Mouse (Mus musculus): ENCODE measurements around the gene Rbbp8nl. TPM values are rescaled to one million over a fixed set of nuclear protein-coding genes. Genes with fewer than 3 reads are reported as not detected.
"Not testable (repeated sequence)": the region's sequence is repeated elsewhere in the genome, so short reads cannot be mapped to it uniquely, and the experiment has no call there.

The Rbbp8nl gene
- total RNA-seq, 1 experiment from 2014 or later = not detected

- no peak for DNase-seq
These were observed 713 bp downstream of the Rbbp8nl start for GRCm38 (mm10) chr2:180288966-180289365.

DNA sequence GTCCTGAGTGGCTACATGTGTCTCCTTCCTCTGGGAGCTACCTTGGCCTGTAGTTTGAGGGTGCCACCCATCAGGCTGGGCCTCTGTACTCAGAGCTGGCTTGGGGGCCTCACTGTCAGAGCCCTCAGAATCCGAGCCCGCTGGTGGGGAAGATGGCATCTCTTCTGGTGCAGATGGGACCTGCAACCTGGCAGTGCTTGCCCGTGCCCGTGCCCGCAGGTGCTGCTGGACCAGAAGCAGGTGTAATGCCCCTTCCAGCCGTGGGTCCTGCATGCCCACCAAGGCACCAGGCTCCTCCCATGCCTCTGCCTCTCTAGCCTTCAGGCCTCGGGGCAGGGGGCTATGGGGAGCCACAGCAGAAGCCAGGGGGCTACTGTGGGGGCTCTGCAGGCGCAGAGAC, 10.4 kb downstream of the Rbbp8nl start:
- no peak for DNase-seq

DNA sequence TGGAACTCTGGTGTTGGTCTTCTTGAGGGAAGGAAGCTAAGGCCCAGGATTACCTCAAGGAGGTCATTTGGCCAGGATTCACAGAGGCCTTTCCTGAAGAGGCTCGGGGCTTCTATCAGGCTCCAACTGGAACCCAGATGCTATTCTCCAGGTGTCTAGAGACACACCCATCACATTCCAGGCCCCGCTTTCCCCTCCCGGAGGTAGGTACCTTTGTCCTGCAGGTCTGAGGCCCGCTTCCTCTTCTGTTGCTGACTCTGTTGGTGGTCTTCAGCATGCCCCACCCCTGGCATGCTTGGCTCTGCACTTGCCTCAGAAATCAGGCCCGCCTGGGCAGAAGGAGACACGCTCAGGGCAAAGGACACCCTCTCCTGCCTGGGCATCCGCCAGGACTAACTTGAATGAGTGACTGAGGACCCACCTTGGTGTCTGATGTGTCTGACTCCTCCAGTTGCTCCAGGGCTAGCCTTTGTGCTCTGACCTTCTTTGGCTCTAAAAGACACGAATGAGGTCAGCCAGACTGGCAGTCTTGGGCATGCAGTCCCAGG, 11.8 kb downstream of the Rbbp8nl start:
- DNase-seq = no peak

DNA sequence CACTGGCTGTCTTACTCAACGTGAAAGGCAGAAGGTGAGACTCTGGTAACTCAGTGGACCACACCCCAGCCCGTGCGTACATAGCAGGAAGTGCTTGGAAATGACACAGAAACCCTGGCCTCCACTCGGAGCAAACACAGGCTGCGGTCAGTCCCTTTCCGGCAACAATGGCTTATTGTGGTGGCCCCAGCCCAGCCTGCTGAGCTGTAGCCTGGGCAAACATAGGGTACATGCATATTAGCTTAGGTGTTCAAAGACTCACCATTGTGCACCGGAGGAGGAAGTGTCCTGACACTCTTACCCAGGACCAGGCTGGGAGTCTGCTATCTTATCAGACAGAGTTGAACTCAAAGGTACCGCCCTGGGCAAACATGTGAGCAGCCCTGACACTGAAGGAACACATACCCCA, 12.8 kb downstream of the Rbbp8nl start:
- DNase-seq = peak; percentile 28

- DNase-seq = no peak
These were observed 13.3 kb downstream of the Rbbp8nl start for GRCm38 (mm10) chr2:180276385-180276784.

- peak; percentile 88 for DNase-seq
These were observed 13.8 kb downstream of the Rbbp8nl start for GRCm38 (mm10) chr2:180275836-180276235.

DNA sequence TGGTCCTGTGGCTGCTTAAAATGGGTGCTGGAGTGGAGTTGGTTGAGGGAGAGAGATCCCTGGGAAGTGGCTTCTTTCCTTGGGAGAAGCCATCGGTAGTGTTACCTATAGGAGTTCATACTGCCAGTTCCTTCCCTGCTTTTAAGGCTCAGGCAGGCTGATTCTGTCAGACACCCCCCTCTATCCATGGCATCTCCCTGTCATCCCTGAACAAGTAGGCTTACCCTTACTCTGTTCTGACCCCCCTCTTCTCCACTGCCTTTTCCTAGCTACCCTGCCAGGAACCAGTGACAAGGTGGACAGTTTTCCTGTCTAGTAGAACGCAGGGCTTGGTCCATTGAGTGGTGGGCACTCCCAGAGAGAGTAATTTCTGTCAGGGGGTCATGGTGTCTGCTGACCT, 15.2 kb downstream of the Rbbp8nl start:
- no peak for DNase-seq

DNA sequence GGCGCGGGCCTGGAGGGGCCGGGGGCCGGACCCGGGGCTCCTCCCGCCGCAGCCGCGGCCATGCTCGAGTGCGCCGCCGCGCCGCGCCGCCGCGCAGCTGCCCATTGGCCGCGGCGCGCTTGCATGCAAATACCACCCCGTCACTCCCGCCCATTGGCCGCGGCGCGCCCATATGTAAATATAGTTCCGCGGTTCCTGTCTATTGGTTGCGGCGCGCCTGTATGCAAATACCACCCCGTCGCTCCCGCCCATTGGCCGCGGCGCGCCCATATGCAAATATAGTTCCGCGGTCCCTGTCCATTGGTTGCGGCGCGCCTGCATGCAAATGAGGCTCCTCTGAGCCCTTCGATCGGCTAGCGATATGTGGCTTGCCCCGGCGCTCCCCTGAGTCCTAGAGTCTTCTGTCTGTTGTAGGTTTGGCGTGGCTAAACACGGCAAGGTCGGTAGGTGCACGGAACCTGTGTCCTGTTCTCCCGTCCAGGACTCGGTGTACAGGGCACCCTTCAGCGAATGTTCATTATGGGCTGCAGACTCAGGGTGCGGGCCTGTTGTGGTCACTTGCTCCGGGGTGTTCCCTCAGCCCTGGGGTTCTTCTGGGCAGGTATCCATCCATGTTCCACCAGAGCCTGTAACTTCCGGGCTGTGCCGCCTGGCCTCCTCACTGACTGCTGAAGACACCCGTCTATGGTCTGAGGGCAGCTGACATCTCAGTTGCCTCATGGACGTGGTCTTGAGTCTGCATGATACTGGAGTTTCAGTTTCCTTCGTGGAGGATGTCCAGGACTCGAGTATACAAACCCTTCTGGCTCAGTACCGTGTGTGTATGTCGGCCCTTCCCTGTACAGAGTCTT, 16.1 kb downstream of the Rbbp8nl start, which contains the start of gene Cables2:
Gene Cables2, minus strand, starts transcription at position 103 of the 851 bp plus-strand sequence.
- DNase-seq = peak; percentile 96

- DNase-seq = no peak
These were observed 16.8 kb downstream of the Rbbp8nl start for GRCm38 (mm10) chr2:180272884-180273321.

GRCm38 (mm10) chr2:180271804-180272395, 17.8 kb downstream of the Rbbp8nl start:
- no peak for DNase-seq

GRCm38 (mm10) chr2:180270537-180271255, 19.0 kb downstream of the Rbbp8nl start:
- DNase-seq = no peak

- DNase-seq = no peak
These were observed 20.4 kb downstream of the Rbbp8nl start for GRCm38 (mm10) chr2:180269329-180269728.

- no peak for DNase-seq
These were observed 21.7 kb downstream of the Rbbp8nl start for GRCm38 (mm10) chr2:180267955-180268354.

GRCm38 (mm10) chr2:180262891-180263290, 26.8 kb downstream of the Rbbp8nl start:
- peak; percentile 29 for DNase-seq

- no peak for DNase-seq
These were observed 27.2 kb downstream of the Rbbp8nl start for GRCm38 (mm10) chr2:180262441-180262840.

DNA sequence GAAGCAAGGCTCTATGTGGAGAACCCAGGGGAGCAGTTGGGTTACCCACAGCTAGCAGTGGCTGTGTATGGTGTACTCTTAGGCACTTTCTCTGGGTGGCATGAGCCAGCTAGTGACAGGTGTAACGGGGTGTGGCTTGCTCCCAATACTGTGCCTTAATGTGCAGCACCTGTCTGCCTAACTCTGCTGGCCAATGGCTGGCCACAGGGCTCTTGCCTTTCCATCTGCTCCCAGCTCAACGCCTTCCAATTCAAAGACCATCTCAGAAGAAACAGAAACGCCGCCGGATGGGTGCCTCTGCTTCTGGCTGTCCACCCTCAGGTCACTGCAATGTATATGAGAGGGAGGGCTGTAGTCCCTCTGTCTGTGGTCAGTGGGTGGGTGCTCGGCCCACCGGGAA, 27.8 kb downstream of the Rbbp8nl start:
- no peak for DNase-seq

DNA sequence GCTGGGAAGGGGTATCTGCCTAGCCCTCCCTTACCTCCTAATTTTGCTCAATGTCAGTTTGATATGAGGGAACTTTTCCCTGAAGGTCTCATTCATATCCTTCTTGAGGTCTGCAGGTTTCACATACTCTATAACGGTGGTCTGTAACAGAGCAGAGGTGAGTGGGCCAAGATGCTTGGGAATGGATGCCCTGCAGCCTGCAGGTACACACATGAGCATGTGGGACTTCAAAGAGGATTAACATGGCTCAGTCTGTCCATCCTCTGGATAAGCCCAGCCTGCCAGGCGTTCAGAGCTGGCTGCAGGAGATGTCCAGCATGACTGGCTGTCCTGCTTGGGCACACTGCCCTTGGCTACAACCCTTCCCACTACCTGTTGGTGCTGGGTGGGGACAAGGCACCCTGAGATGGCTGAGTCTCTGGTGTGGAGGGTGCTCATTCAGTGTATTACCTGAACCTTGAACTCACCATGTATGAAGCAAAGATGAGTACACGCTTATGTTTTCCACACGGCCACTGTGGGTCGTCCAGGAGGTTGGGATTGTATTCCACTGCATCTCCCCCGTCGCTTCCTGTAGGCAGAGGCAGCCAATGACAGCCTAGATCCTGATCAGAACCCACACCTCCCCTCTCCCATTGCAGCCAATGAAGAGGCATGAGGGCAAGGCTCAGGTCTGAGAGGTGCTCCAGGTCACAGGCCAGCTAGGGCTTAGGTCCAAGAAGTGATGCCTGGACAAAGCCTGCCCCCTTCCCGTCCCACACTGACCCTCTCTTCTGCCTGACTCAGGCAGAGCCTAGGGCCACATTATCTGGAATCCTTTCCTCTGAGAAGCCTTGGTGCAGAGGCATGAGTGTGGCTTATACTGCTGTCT, 28.8 kb downstream of the Rbbp8nl start:
- DNase-seq = no peak

- peak; percentile 50 for DNase-seq
These were observed 29.7 kb downstream of the Rbbp8nl start for GRCm38 (mm10) chr2:180259826-180260609.

DNA sequence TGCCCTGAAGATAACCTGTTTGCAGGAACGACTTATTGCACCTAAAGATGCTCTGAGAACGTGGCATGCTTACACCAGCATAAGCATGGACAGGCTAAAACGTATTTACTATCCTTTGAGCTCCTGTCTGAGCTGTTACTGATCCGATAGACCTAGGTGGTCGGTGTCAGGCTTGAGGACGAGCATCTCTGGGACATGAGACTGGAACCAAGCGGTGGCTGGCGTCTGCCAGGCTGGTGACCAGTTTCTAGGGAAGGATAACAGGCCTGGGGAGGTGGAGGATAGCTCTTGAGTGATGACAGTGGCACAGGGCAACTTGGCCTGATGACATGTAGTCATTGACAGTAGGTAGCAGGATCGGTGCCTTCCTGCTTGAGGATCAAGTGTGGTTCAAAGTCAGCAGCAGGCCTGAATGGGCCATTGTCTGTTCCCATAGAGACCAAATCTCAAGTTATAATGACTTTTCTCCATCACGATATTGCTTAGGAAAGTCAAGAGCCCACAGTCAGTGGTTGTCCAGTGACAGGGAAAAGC, 30.7 kb downstream of the Rbbp8nl start:
- DNase-seq = not testable (repeated sequence)

Measured in adrenal gland, postnatal 14 days (tissue).